Mouse (Mus musculus) midbrain, postnatal 0 days (tissue): Measurements from ENCODE around the gene Chn2. TPM values are rescaled to one million over a fixed set of nuclear protein-coding genes. Genes with fewer than 3 reads are reported as not detected.
A peak's percentile ranks its signal among the peaks of the same experiment; 100 is the strongest.

Experiments
- ATAC-seq: fragments of 200-750 bp; cut with Nextera tagmentation; 2 replicates; pipeline ENCODE4 v1.8.0; 2017; ENCODE audit warnings: moderate number of reproducible peaks, mild to moderate bottlenecking, moderate TSS enrichment, moderate library complexity; ENCODE audit not compliant: low FRiP score
- DNase-seq: peaks from one replicate; pipeline ENCODE4 v3.0.0-alpha.2; 2015; ENCODE audit warnings: low spot score
- H3K27ac ChIP-seq: fragments of 300-500 bp; sonication (generic); 2 replicates; pipeline ENCODE4 v1.5.1; 2014; ENCODE audit warnings: low read depth, mild to moderate bottlenecking, low read length, mixed read lengths
- H3K27me3 ChIP-seq: fragments of 300-500 bp; sonication (generic); 2 replicates; pipeline ENCODE4 v1.6.1; 2014; ENCODE audit warnings: low read length, control low read depth, mixed read lengths; ENCODE audit not compliant: insufficient read depth
- H3K36me3 ChIP-seq: fragments of 300-500 bp; sonication (generic); 2 replicates; pipeline ENCODE4 v1.6.1; 2014; ENCODE audit warnings: low read length, control low read depth, mixed read lengths; ENCODE audit not compliant: insufficient read depth
- H3K4me1 ChIP-seq: fragments of 300-500 bp; sonication (generic); 2 replicates; pipeline ENCODE4 v1.6.1; 2014; ENCODE audit warnings: mild to moderate bottlenecking, control low read depth, antibody characterized with exemption, low read length, mixed read lengths; ENCODE audit not compliant: insufficient read depth
- H3K4me2 ChIP-seq: fragments of 300-500 bp; sonication (generic); 2 replicates; pipeline ENCODE4 v1.6.1; 2014; ENCODE audit warnings: low read depth, mild to moderate bottlenecking, low read length, mixed read lengths; ENCODE audit not compliant: poor library complexity, severe bottlenecking
- H3K4me3 ChIP-seq: fragments of 300-500 bp; sonication (generic); 2 replicates; pipeline ENCODE4 v1.5.1; 2014; ENCODE audit warnings: low read depth, mild to moderate bottlenecking, low read length, moderate library complexity
- H3K9ac ChIP-seq: fragments of 300-500 bp; sonication (generic); replicated peaks from 2 replicates; pipeline ENCODE4 v1.6.1; 2014; ENCODE audit warnings: mild to moderate bottlenecking, low read length, moderate library complexity, mixed read lengths; ENCODE audit not compliant: poor library complexity, severe bottlenecking
- H3K9me3 ChIP-seq: fragments of 300-500 bp; sonication (generic); 2 replicates; pipeline ENCODE4 v1.6.1; 2016; ENCODE audit warnings: low read length, control low read depth
- CTCF ChIP-seq: IDR thresholded peaks from 2 replicates; pipeline ENCODE4 v1.5.1; 2016; ENCODE audit warnings: antibody characterized with exemption, mild to moderate bottlenecking
- WGBS: fragments of 180-500 bp; shearing (Covaris S2); extraction: QIAGEN DNeasy Blood & Tissue Kit; methylation state at CpG from one replicate; pipeline ENCODE4 v1.1.7; 2014; 5-methylcytosine and 5-hydroxymethylcytosine counted together
- polyA plus RNA-seq: library from polyadenylated mRNA; unstranded; fragments of >200 nt; fragmentation: Nextera tagmentation; extraction: Ambion mirVana; gene quantifications from 2 replicates; pipeline ENCODE4 v1.2.1, GENCODE M21; 2015
- total RNA-seq: library from RNA; depleted of rRNA; stranded (reverse); fragments of >200 nt; gene quantifications from 2 replicates; pipeline ENCODE4 v1.2.3, GENCODE M21; 2014

Gene Chn2
- total and polyA plus RNA-seq, 2 experiments from 2014 or later = 21.4 to 36.4 TPM

DNA sequence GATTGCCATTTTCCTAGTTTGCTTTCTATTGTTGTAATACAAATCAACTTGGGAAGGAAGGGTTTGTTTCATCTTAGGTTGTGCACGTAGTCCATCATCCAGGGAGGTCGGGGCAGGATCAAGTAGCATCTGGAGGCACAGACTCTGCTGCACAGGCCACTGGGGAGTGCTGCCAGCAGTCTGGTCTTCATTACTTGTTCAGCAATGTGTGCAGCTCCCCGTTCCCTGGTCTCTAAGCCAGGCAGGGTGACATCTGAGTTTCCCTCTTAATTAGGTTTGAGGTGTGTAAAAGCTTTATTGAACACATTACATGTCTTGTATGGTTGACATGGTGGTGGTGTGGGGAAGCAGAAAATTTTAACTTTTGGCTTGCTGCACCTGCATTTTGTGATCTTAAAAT is 79.0 kb downstream of the Chn2 start:
- TF ChIP-seq CTCF = no peak
- 73% methylated on average over 3 of the region's 3 CpGs for WGBS
- Histone ChIP-seq H3K4me3 (no peak overlapping the region), H3K9me3 (no peaks in the 10 kb centered on the region), H3K27me3 (no peaks in the 10 kb centered on the region), H3K27ac (no peak overlapping the region), H3K36me3 (no peaks in the 10 kb centered on the region), H3K4me2 (no peak overlapping the region), H3K4me1 (no peaks in the 10 kb centered on the region), H3K9ac (no peak overlapping the region)
- no peak for ATAC-seq
- DNase-seq = no peak

DNA sequence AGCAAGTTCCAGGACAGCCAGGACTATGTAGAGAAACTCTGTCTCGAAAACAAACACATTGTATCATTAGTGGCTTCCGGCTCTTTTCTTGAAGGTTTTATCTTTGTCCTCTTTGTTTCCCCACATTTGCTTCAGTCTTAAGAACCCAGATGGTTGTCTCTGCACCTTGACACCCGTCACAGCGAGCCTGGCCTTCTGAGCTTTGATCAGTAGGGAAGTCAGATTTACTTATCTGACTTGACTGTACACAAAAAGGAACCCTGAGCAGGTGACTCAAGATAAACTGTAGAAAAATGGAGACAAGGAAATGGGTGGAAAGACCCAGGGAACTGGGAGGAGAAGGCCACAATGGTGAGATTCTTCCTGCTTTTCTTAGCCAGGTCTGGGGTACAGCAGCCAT is 79.5 kb downstream of the Chn2 start:
- no peaks in the 10 kb centered on the region for H3K36me3 ChIP-seq
- H3K4me1 ChIP-seq = no peaks in the 10 kb centered on the region
- WGBS = 92% methylated on average over 4 of the region's 4 CpGs
- no peak overlapping the region for H3K4me3 ChIP-seq
- no peak for TF ChIP-seq CTCF
- H3K9me3 ChIP-seq = no peaks in the 10 kb centered on the region
- H3K9ac ChIP-seq = no peak overlapping the region
- no peaks in the 10 kb centered on the region for H3K27me3 ChIP-seq
- DNase-seq (no peak), ATAC-seq (no peak)
- H3K4me2 ChIP-seq = no peak overlapping the region
- no peak overlapping the region for H3K27ac ChIP-seq

DNA sequence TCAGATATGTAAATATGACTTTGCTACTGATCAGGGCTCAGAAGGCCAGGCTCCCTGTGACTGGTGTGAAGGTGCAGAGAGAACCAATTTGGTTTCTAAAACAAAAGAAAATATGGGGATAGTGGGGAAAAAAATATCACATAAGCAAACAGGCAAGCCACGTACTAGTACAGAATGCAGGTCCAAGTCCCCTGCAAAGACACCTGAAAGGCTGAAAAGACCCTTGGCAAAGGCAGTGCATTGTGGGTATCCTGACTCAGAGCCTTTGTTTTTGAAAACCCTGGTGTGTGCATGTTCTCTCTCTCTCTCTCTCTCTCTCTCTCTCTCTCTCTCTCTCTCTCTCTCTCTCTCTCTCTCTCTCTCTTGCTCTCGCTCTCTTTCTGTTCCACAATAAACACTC is 80.1 kb downstream of the Chn2 start:
- ATAC-seq (no peak), DNase-seq (no peak)
- Histone ChIP-seq H3K36me3 (no peaks in the 10 kb centered on the region), H3K9ac (no peak overlapping the region), H3K27ac (no peak overlapping the region), H3K27me3 (no peaks in the 10 kb centered on the region), H3K4me1 (no peaks in the 10 kb centered on the region), H3K4me2 (no peak overlapping the region), H3K4me3 (no peak overlapping the region), H3K9me3 (no peaks in the 10 kb centered on the region)
- WGBS = 58% methylated on average over 2 of the region's 2 CpGs
- TF ChIP-seq CTCF = no peak

DNA sequence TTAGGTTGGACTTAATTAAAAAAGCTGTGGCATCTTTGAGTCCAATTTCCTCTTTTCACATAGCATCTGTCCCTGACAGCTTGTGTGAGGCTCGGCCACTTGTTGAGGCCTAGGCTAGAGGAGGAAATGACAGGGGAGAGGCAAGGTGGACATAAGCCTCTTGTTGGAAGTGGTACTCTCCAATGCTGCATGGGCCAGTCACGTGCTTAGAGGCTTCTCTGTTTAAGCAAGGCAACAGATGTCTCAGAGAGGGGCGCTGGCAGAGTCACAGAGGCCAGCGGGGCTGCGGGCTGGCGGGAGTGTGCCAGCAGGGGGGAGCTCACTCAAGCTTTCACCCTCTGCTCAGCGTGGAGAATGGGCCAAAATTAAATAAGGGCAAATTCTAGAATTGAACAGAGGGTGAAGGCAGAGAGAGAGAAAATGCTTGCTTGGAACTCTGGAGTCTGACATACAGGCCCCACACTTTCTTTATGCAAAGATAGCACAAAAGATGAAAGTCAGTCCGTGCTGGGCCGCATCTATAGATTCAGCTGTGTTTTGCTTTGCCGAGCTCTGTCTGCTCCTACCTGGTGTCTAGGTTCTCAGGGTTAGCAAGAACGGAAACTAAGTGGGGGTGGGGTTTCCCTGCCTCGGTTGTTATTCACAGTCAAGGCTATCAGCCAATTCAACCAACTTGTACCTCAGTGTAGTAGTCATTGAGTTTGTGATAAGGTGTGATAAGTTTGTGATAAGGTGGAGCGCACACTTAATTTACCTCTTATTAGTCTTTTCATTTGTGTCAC is 80.7 kb downstream of the Chn2 start:
- H3K27me3 ChIP-seq = no peaks in the 10 kb centered on the region
- no peak overlapping the region for H3K4me2 ChIP-seq
- no peaks in the 10 kb centered on the region for H3K9me3 ChIP-seq
- no peaks in the 10 kb centered on the region for H3K4me1 ChIP-seq
- H3K36me3 ChIP-seq = no peaks in the 10 kb centered on the region
- H3K4me3 ChIP-seq = no peak overlapping the region
- no peak overlapping the region for H3K9ac ChIP-seq
- 27% methylated on average over 13 of the region's 13 CpGs for WGBS
- ATAC-seq (peak; percentile 68; the same call in 1 of the 2 replicates), DNase-seq (peak; percentile 87)
- no peak for TF ChIP-seq CTCF
- H3K27ac ChIP-seq = no peak overlapping the region

DNA sequence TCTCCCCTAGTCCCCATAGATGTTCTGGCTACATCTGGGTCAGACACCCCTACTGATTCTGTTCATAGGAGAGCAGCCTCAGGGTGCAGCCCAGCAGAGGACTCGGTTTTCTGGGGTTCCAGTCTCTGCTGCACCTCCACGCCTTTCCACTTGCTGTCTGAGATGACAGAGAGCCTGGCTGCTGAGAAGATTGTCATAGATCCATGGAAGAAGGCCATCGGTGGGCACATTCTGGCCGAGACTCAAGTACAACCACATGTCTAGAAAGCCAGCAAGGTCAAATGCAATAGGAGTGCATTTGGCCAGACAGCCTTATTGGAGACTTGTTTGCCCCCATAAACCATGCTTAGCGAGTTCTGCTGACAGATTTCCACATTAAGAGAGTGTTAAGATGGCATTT is 81.5 kb downstream of the Chn2 start:
- ATAC-seq (no peak), DNase-seq (no peak)
- WGBS = 91% methylated on average over 5 of the region's 5 CpGs

DNA sequence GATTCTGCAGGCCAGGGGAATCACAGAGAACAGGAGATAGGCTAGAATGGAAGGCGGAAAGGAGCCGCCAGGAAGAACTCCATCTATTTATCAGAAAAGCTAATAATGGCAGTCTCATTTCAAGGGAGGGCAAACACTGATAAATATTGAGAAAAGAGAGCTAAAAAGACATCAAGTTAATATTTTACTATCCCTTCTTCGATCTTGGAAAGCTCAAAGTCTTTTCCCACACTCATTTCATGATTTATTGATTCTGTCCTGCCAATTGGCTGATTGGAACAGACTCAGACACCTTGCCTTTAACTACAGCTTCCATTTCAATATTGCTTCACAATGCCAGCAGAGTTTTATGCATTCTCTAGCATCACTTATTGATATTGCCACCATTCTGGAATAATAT is 85.2 kb downstream of the Chn2 start:
- Histone ChIP-seq H3K9me3 (no peaks in the 10 kb centered on the region), H3K27me3 (no peaks in the 10 kb centered on the region), H3K36me3 (no peaks in the 10 kb centered on the region), H3K4me1 (0 out of 2 replicates have a peak, but pooled peaks cover 3% of the 10 kb centered on the region), H3K4me3 (no peak overlapping the region), H3K27ac (no peak overlapping the region), H3K9ac (no peak overlapping the region), H3K4me2 (no peak overlapping the region)
- WGBS = 87% methylated on average over 3 of the region's 3 CpGs
- DNase-seq (no peak), ATAC-seq (no peak)
- no peak for TF ChIP-seq CTCF

More for the DNA sequence above, 81.5 kb downstream of the Chn2 start:
- H3K4me2 ChIP-seq = no peak overlapping the region
- no peaks in the 10 kb centered on the region for H3K36me3 ChIP-seq
- no peaks in the 10 kb centered on the region for H3K9me3 ChIP-seq
- H3K27ac ChIP-seq = no peak overlapping the region
- H3K4me3 ChIP-seq = no peak overlapping the region
- H3K9ac ChIP-seq = no peak overlapping the region
- H3K4me1 ChIP-seq = no peaks in the 10 kb centered on the region
- no peak for TF ChIP-seq CTCF
- H3K27me3 ChIP-seq = no peaks in the 10 kb centered on the region
